Mouse (Mus musculus): ENCODE results near the gene Tmem139. TPM values are rescaled to one million over a fixed set of nuclear protein-coding genes. Genes with fewer than 3 reads are reported as not detected.

Tmem139 gene
- total and polyA plus RNA-seq, 3 experiments, result 0.11 TPM; not detected in 2

DNA sequence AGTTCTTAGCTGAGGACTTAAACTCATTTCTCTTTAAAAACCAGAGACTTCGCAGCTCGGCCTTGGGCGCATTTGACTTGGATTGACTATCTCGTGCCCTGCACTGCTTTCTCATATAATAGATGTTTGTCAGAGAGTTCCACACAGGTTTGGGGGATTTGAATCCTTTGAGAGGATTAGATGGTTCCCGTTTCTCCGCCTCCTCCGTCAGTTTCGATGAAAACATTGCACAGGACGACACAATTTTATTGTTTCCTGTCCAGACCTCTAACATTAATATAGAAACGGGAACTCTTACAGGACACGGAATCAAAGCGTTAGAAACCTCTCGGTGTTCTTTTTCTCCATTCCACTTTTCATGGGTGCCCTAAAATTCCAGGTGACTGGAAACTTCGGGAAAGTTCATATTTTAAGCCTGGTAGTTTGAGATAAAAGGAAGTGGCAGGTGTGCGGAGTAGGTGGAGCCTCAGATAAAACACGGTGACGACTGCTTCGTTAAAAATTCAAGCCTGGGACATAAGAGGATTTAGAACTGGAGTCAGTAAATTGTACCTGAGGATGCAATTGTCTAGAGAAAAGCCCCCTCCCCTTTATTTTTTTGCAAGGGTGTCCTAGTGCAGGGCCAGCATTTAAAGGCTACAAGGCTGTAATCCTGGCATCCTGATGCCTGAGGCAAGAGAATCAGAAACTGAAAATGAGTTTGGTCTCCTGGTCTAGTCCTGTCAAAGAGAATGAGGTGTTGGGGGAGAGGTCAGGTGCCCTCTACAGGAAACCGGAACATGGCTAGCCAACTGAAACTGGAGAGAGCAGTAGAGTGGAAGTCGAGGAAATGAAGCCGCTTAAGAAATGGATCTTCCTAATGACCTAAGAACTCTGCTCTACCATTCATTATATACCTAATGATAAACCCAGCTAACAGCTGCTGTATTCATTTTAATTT is 3.9 kb downstream of the Tmem139 start:
- TF ChIP-seq GATA1 (IDR thresholded peaks at IDR 0.05; ENCODE audit: borderline replicate concordance, low read length) (no peak), POLR2AphosphoS5 (IDR thresholded peaks at IDR 0.05; ENCODE audit: insufficient replicate concordance, low read depth, low read length) (no peak), TAL1 (conservative IDR thresholded peaks at IDR 0.05; ENCODE audit: low read depth, low read length) (0 out of 2 replicates have a peak, but pooled peaks have one; percentile 12), CTCF (IDR thresholded peaks at IDR 0.05; ENCODE audit: low read depth, low read length) (no peak), GATA2 (IDR thresholded peaks at IDR 0.05; ENCODE audit: borderline replicate concordance, low read depth, low read length) (no peak)

DNA sequence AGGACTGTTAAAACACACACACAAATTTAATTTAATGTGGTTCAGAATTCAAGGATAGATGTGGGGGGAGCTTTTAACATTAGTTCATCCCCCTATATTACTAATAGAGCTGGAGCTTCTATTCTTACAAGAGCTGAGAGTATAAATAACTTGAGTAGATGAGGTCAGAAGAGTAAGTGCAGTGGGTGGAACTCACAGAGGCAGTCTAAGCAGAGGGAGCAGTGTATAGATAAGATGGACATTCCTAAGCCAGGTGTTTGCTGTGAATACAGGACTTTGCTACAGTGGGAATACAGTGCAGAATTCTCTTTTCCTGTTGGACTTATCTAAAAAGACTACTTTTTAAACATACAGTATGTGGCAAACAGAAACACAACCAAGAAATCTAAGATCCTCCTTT is 9.0 kb downstream of the Tmem139 start:
- Histone ChIP-seq H3K9me3 (replicated peaks) (no peaks in the 10 kb centered on the region), H3K36me3 (replicated peaks) (peaks cover 81% of the 10 kb centered on the region), H3K4me1 (ENCODE audit: insufficient read depth, low read depth, low read length) (peaks cover 25% of the 10 kb centered on the region), H3K27me3 (ENCODE audit: insufficient read depth, low read length) (no peaks in the 10 kb centered on the region), H3K4me3 (ENCODE audit: low read depth, low read length) (no peak overlapping the region)
- DNase-seq (ENCODE audit: low spot score) (no peak), ATAC-seq (ENCODE audit: extremely low read depth, insufficient number of reproducible peaks, low FRiP score, poor library complexity, severe bottlenecking) (no peak)
- TF ChIP-seq GATA2 (IDR thresholded peaks at IDR 0.05; ENCODE audit: borderline replicate concordance, low read depth, low read length) (no peak), TAL1 (conservative IDR thresholded peaks at IDR 0.05; ENCODE audit: low read depth, low read length) (no peak), GATA1 (IDR thresholded peaks at IDR 0.05; ENCODE audit: borderline replicate concordance, low read length) (no peak), CTCF (IDR thresholded peaks at IDR 0.05; ENCODE audit: low read depth, low read length) (no peak), POLR2AphosphoS5 (IDR thresholded peaks at IDR 0.05; ENCODE audit: insufficient replicate concordance, low read depth, low read length) (no peak)

More for the DNA sequence above, 3.9 kb downstream of the Tmem139 start:
- DNase-seq (ENCODE audit: low spot score) (peak; percentile 27), ATAC-seq (ENCODE audit: extremely low read depth, insufficient number of reproducible peaks, low FRiP score, poor library complexity, severe bottlenecking) (0 out of 2 replicates have a peak, but pooled peaks have one; percentile 16)
- Histone ChIP-seq H3K27me3 (ENCODE audit: insufficient read depth, low read length) (0 out of 2 replicates have a peak, but pooled peaks cover 5% of the 10 kb centered on the region), H3K9me3 (replicated peaks) (no peaks in the 10 kb centered on the region), H3K4me1 (ENCODE audit: insufficient read depth, low read depth, low read length) (peaks cover 46% of the 10 kb centered on the region), H3K4me3 (ENCODE audit: low read depth, low read length) (peak overlapping the region; percentile 96), H3K36me3 (replicated peaks) (peaks cover 36% of the 10 kb centered on the region)

DNA sequence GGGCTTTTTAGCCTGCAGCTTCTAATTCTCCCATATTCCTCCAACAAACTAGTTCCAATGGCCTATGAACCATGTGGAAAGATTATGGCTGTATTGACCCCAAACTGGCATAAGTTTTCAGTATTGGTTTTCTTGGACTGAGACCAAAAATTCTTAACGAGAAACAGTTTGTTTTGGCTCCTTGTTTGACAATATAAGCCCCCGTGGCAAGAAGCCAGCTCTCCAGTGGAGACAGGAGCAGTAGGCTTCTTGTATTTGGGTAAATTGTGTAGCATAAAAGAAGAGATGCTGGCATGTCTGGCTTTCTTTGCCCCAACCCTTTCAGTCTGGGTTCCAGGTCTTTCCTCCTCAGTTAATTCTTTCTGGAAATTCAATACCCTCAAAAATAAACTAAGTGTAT is 14.4 kb downstream of the Tmem139 start:
- DNase-seq (ENCODE audit: low spot score), result no peak
- ATAC-seq (ENCODE audit: extremely low read depth, insufficient number of reproducible peaks, low FRiP score, poor library complexity, severe bottlenecking), result no peak
- TF ChIP-seq POLR2AphosphoS5 (IDR thresholded peaks at IDR 0.05; ENCODE audit: insufficient replicate concordance, low read depth, low read length) (no peak), TAL1 (conservative IDR thresholded peaks at IDR 0.05; ENCODE audit: low read depth, low read length) (no peak), CTCF (IDR thresholded peaks at IDR 0.05; ENCODE audit: low read depth, low read length) (no peak), GATA1 (IDR thresholded peaks at IDR 0.05; ENCODE audit: borderline replicate concordance, low read length) (no peak), GATA2 (IDR thresholded peaks at IDR 0.05; ENCODE audit: borderline replicate concordance, low read depth, low read length) (no peak)
- Histone ChIP-seq H3K4me3 (ENCODE audit: low read depth, low read length) (no peak overlapping the region), H3K36me3 (replicated peaks) (peaks cover 91% of the 10 kb centered on the region), H3K4me1 (ENCODE audit: insufficient read depth, low read depth, low read length) (no peaks in the 10 kb centered on the region), H3K27me3 (ENCODE audit: insufficient read depth, low read length) (no peaks in the 10 kb centered on the region), H3K9me3 (replicated peaks) (no peaks in the 10 kb centered on the region)

DNA sequence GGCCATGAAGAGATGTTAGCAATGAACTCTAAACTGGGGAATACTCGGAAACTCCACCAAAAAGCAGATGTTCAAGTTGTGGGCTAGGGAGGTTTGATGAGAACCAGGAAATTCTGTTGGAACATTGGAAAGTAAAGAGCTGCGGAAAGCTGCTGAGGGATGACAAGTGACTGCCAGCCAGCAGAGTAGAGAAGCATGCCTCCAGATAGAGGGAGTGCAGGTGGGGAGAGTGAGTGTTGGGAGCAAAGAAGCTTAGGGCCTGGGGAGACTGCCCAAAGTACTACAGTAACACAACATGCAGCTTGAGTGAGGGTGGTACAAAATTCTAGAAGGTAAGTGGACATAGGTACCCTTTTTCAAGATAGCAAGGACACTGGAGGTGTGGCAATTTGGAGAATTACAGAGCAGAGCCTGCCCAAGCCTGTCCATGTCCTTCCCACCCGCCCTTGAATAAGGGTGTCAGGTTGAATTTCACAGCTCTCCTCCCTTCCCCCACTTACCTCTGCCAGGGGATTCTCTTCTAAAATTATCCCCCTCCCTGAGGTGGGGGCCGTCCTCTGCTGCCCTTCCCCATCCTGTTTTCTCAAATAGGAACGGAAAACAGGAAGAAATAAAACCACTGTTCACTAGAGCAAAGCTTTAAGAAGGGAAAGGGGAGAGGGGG is 21.2 kb downstream of the Tmem139 start:
- ATAC-seq (ENCODE audit: extremely low read depth, insufficient number of reproducible peaks, low FRiP score, poor library complexity, severe bottlenecking) (no peak), DNase-seq (ENCODE audit: low spot score) (no peak)
- TF ChIP-seq GATA1 (IDR thresholded peaks at IDR 0.05; ENCODE audit: borderline replicate concordance, low read length), result no peak
- TF ChIP-seq POLR2AphosphoS5 (IDR thresholded peaks at IDR 0.05; ENCODE audit: insufficient replicate concordance, low read depth, low read length), result no peak; the same call in 1 of the 2 replicates
- TF ChIP-seq GATA2 (IDR thresholded peaks at IDR 0.05; ENCODE audit: borderline replicate concordance, low read depth, low read length), result no peak
- TF ChIP-seq CTCF (IDR thresholded peaks at IDR 0.05; ENCODE audit: low read depth, low read length), result no peak
- no peak for TF ChIP-seq TAL1 (conservative IDR thresholded peaks at IDR 0.05; ENCODE audit: low read depth, low read length)
- H3K4me1 ChIP-seq (ENCODE audit: insufficient read depth, low read depth, low read length), result no peaks in the 10 kb centered on the region
- peaks cover 74% of the 10 kb centered on the region for H3K36me3 ChIP-seq (replicated peaks)
- H3K4me3 ChIP-seq (ENCODE audit: low read depth, low read length), result no peak overlapping the region
- H3K9me3 ChIP-seq (replicated peaks), result no peaks in the 10 kb centered on the region
- H3K27me3 ChIP-seq (ENCODE audit: insufficient read depth, low read length), result no peaks in the 10 kb centered on the region

GRCm38 (mm10) chr6:42286448-42286847 is 24.7 kb downstream of the Tmem139 start, which contains the start of gene Clcn1:
Gene Clcn1, plus strand, starts transcription at chr6:42286685.
- Histone ChIP-seq H3K4me3 (ENCODE audit: low read depth, low read length) (no peak within 1 kb of the TSS), H3K36me3 (replicated peaks) (peaks cover 42% of the 10 kb centered on the region), H3K27me3 (ENCODE audit: insufficient read depth, low read length) (peaks cover under 1% of the 10 kb centered on the region; the same call in 1 of the 2 replicates), H3K9me3 (replicated peaks) (no peaks in the 10 kb centered on the region), H3K4me1 (ENCODE audit: insufficient read depth, low read depth, low read length) (no peaks in the 10 kb centered on the region)
- TF ChIP-seq GATA2 (IDR thresholded peaks at IDR 0.05; ENCODE audit: borderline replicate concordance, low read depth, low read length) (no peak), TAL1 (conservative IDR thresholded peaks at IDR 0.05; ENCODE audit: low read depth, low read length) (no peak), GATA1 (IDR thresholded peaks at IDR 0.05; ENCODE audit: borderline replicate concordance, low read length) (no peak), POLR2AphosphoS5 (IDR thresholded peaks at IDR 0.05; ENCODE audit: insufficient replicate concordance, low read depth, low read length) (no peak), CTCF (IDR thresholded peaks at IDR 0.05; ENCODE audit: low read depth, low read length) (no peak)
- no peak for ATAC-seq (ENCODE audit: extremely low read depth, insufficient number of reproducible peaks, low FRiP score, poor library complexity, severe bottlenecking)
- no peak for DNase-seq (ENCODE audit: low spot score)
